Mouse (Mus musculus): ENCODE measurements around the gene Zfp617.
"Not testable (repeated sequence)": the region's sequence is repeated elsewhere in the genome, so short reads cannot be mapped to it uniquely, and the experiment has no call there.

Zfp617 gene

GRCm38 (mm10) chr8:71952961-71953700 lies 44.7 kb downstream of the Zfp617 start:
- not testable (repeated sequence) for DNase-seq

- DNase-seq = no peak
Observed at GRCm38 (mm10) chr8:71954666-71955065, 46.2 kb downstream of the Zfp617 start.

- no peak for DNase-seq
Observed at GRCm38 (mm10) chr8:71960483-71960882, 52.0 kb downstream of the Zfp617 start.

- no peak for DNase-seq
Observed at GRCm38 (mm10) chr8:71961796-71962195, 53.4 kb downstream of the Zfp617 start.

GRCm38 (mm10) chr8:71964051-71964450 lies 55.6 kb downstream of the Zfp617 start:
- no peak for DNase-seq

- DNase-seq = no peak
Observed at GRCm38 (mm10) chr8:71965166-71965565, 56.7 kb downstream of the Zfp617 start.

- no peak for DNase-seq
Observed at GRCm38 (mm10) chr8:71966411-71966810, 58.0 kb downstream of the Zfp617 start.

- no peak for DNase-seq
Observed at GRCm38 (mm10) chr8:71967261-71967660, 58.8 kb downstream of the Zfp617 start.

- DNase-seq = no peak
Observed at GRCm38 (mm10) chr8:71968100-71968499, 59.7 kb downstream of the Zfp617 start.

GRCm38 (mm10) chr8:71968636-71969035 lies 60.2 kb downstream of the Zfp617 start:
- DNase-seq = no peak

GRCm38 (mm10) chr8:71971945-71972344 lies 63.5 kb downstream of the Zfp617 start:
- peak; percentile 42 to 50 for DNase-seq

- no peak for DNase-seq
Observed at GRCm38 (mm10) chr8:71974211-71974610, 65.8 kb downstream of the Zfp617 start.

- DNase-seq = no peak
Observed at GRCm38 (mm10) chr8:71981032-71981431, 72.6 kb downstream of the Zfp617 start.

GRCm38 (mm10) chr8:71981456-71981855 lies 73.0 kb downstream of the Zfp617 start:
- no peak for DNase-seq
